Mouse (Mus musculus) ovary, postnatal 14 days (tissue): Measurements from ENCODE around the gene Psmd11.
"Not testable (repeated sequence)": the region's sequence is repeated elsewhere in the genome, so short reads cannot be mapped to it uniquely, and the experiment has no call there.

Experiments used
- DNase-seq: peaks from one replicate; pipeline ENCODE4 v3.0.0; 2022; ENCODE audit warnings: low spot score

Psmd11 gene

DNA sequence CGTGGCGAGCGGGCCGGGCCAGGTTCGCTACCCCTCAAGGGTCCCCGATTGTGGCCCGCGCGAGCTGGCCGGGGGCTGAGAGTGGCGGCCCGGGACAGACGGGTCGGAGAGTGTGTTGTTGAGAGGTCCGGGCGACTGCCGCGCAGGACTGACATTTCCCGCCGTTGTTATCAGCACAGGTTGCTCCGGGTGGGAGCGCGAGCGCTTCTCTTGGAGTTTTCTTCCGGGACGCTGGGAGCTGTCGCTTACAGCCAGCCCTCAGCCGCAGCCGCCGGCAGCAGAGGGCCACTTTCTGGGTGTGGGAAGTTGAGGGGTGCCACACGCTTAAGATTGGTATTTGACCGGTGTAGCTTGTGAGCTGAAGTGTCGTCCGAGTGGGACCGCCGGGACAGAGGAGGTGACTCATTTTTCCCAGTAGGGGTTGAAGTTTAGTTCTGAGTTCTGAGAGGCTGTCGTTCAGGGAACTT lies 627 bp downstream of the Psmd11 start:
- peak; percentile 20 for DNase-seq

DNA sequence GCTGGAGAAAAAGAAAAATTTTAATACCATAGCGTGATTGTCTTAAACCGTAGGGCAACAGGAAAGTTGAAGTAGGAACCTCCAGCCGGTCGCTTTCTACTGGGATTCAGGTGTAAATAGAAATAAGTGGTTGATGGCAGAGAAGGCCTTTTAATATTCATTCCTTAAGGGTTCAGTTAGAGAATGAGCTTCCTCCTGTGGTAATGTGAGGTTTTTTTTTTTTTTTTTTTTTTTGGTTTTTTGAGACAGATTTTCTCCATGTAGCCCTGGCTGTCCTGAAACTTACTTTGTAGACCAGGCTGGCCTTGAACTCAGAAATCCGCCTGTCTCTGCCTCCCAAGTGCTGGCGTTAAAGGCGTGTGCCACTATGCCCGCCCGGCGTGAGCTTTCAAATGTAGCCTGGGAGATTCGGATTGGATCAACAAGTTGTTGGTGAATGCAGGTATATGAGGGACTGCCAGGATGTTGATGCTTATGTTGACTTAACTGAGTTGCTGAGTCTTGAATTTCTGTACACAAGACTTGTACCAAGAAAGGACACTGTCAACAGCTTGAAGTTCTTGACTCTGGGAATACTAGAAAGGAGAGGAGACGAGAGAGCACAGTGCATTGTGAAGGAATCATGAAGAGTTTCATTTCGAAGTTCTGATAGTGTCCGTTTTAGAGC lies 1.2 kb downstream of the Psmd11 start:
- DNase-seq = no peak

GRCm38 (mm10) chr11:80430366-80430910 lies 2.0 kb downstream of the Psmd11 start:
- DNase-seq = no peak

DNA sequence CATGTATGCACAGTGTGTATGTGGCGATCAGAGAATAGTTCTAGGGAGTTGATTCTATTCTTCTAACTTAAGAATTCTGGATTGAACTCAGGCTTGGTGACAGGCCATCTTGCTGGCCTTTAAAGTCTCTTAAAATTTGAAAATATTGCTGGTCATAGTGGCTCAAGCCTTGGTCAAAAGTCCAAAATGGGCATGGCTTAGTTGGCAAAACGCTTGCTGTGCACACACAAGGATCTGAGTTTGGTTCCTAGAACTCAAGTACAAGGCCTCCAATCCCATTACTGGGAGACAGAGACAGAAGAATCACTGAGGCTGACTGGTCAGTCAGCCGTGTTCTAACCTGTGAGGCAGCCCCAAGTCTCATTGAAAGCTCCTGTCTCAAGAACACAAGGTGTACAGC lies 18.5 kb downstream of the Psmd11 start:
- no peak for DNase-seq

DNA sequence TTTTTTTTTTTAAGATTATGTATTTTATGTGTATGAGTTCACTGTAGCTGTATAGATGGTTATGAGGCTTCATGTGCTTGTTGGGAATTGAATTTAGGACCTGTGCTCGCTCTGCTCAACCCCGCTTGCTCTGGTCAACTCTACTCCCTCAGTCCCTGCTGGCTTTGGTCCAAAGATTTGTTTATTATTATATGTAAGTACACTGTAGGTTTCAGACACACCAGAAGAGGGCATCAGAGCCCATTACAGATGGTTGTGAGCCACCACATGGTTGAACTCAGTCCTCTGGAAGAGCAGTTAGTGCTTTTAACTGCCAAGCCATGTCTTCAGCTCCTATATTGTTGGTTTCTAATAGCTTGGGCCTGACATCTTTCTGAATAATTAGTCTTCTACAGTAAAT lies 21.4 kb downstream of the Psmd11 start:
- DNase-seq = no peak

- no peak for DNase-seq
Measured at GRCm38 (mm10) chr11:80452242-80452641, 23.8 kb downstream of the Psmd11 start.

DNA sequence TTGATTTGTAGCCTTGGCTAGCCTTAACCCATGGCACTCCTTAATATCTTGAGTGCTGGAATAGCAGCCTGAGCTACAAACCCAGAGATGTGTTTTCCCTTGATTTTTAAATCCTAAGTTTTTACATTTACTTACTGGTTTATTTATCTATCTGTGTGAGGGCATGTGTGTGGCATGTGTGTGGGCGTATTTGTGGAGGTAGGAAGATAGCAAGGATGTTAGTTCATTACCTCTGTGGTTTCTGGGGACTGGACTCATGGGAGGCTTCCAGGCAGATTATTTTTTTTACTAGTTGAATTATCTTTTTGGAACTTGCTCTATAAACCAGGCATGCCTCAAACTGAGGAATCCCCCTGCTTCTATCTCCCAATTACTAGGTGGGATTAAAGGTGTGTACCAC lies 24.8 kb downstream of the Psmd11 start:
- DNase-seq = no peak

DNA sequence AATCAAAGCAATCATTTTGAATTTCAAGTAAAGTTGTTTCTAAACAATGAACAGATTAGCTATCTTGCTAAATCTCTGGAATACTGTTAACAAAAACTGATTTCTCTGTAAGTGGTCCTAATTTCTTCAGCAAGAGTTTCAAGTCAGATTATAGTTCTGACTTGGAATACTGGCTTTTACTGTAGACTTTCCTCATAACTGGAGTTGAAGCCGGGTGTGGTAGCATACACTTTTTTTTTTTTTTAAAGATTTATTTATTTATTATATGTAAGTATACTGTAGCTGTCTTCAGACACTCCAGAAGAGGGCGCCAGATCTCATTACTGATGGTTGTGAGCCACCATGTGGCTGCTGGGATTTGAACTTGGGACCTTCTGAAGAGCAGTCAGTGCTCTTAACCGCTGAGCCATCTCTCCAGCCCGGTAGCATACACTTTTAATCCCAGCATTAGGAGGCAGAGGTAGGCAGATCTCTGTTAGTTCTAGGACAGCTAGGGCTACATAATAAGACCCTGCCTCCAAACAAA lies 35.3 kb downstream of the Psmd11 start:
- DNase-seq = not testable (repeated sequence)

- DNase-seq = no peak
Measured at GRCm38 (mm10) chr11:80471836-80472605, 43.6 kb downstream of the Psmd11 start.

GRCm38 (mm10) chr11:80474175-80474691 lies 45.8 kb downstream of the Psmd11 start:
- no peak for DNase-seq

- no peak for DNase-seq
Measured at GRCm38 (mm10) chr11:80474846-80475245, 46.4 kb downstream of the Psmd11 start.

GRCm38 (mm10) chr11:80475544-80475943 lies 47.1 kb downstream of the Psmd11 start:
- DNase-seq = no peak

GRCm38 (mm10) chr11:80476222-80477189 lies 48.1 kb downstream of the Psmd11 start, which contains the start of gene Cdk5r1:
Cdk5r1 (plus strand) TSS chr11:80477023.
- DNase-seq = peak; percentile 81

- DNase-seq = no peak
Measured at GRCm38 (mm10) chr11:80477341-80478199, 49.2 kb downstream of the Psmd11 start.

- no peak for DNase-seq
Measured at GRCm38 (mm10) chr11:80478694-80479412, 50.4 kb downstream of the Psmd11 start.

DNA sequence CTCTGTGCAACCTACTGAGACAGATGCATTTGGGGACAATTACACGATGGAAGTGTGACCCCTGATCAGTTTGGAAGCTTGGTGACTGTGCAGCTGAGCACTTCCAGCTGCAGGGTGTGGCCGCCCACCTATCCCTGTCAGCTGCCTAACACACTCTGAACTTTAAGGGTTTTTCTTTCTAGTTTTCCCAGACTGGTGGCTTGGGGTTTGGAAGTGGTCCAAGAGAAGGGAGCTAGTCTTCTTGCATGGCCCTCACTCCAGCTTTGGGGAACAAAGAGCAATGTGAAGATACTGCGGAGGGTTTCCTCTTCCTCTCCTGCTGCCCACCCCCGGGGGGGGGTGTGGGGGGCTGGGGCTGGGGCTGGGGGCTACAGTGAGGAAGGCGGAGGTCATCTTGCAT lies 51.0 kb downstream of the Psmd11 start:
- DNase-seq = no peak

DNA sequence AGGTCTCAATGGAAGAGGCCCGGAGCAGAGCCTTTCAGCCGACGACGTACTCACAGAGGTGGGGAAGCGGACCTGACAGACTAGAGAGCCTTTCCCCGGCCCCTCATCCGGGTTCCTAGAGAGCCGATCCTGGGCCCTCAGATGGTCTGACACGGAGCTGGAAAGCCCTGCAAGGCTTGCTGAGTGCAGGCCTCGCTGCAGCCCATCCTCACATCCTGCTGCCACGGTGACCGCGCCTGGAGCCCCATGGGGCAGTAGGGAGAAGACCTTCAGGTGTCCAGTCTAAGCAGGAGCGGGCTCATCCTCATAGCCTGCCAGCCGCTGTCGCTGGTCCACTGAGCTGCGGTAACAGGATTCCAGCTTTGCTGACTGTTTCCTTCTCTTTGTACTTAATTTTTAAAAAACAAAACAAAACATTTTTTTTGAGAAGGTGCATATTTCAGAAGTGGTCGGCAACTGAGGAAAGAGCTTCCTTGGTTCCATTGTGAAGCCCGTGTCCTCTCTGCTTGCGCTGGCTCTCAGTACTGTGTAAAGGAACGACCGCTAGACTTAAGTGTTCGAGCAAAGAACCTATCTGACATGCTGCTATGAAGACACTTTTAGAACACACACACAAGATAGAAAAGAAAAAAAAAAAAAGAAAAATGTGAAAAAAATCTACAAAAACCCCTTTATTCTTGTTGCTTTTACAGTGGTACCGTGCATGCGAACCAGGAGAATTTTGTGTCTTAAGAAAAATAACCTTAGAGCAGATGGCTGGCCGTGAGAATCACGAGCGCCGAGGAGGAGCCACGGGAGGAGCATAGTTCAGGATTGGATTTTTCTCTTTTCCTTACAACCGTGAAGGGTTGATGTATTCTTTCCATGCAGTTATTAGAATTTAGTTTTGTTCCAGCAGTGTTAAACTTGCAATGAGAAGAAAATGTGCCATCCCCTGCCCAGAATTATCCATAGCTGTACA lies 51.8 kb downstream of the Psmd11 start:
- no peak for DNase-seq

DNA sequence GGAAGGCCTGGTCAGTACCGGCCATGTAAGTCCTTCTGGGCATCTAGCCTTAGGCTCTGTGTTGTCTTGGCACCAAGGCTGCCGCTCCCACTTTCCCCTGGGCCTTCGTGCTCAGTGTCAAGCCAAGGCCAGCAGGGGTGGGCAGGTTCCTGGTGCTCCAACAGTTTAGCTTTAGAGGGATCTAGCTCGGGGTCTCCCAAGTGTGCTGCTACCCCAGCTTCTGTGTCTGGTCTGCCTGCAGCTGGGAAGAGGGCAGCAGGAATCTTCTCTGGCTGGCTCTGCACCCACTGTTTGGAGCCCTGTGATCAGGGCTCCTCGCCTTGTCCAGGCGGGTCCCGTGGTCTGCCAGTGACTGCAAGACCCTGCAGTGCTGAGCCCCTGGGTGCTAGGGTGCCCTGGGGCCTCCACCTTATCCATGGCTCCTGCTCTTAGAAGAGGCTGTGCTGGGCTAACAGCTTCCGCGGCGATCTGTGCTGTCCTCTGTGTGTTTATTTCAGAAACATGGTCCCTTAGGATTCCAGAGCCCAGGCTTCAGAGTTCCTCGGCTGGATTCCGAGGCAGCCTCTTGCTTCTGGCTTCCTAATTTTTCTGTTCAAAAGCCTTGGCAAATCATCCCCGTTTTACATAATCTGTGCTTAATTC lies 53.1 kb downstream of the Psmd11 start:
- no peak for DNase-seq
